Mouse (Mus musculus) gastrocnemius, adult 2 months (tissue): Measurements from ENCODE around the gene Parn. TPM values are rescaled to one million over a fixed set of nuclear protein-coding genes. Genes with fewer than 3 reads are reported as not detected.

ENCODE experiments used
- DNase-seq: peaks from one replicate; pipeline ENCODE4 v3.0.0; 2022
- H3K27ac ChIP-seq: fragments of 200-600 bp; 2 replicates; pipeline ENCODE4 v1.8.1; 2022; ENCODE audit warnings: mild to moderate bottlenecking
- H3K4me3 ChIP-seq: fragments of 200-600 bp; 2 replicates; pipeline ENCODE4 v1.8.1; 2022; ENCODE audit warnings: mild to moderate bottlenecking, moderate library complexity
- CTCF ChIP-seq: fragments of 200-600 bp; IDR thresholded peaks from 2 replicates; pipeline ENCODE4 v1.8.1; 2022; ENCODE audit warnings: antibody characterized with exemption, mild to moderate bottlenecking, moderate library complexity
- intact Hi-C: fragments of 180-260 bp; cut with DNase I; formaldehyde crosslinking; loops from one replicate; pipeline ENCODE4 v1.15.1; 2025
- total RNA-seq, 2 experiments: library from RNA; stranded (reverse); gene quantifications; 2 replicates each; pipeline ENCODE4 v1.2.3; 2021

Gene Parn
- total RNA-seq, 2 experiments from 2014 or later: 7.8 to 7.9 TPM

DNA sequence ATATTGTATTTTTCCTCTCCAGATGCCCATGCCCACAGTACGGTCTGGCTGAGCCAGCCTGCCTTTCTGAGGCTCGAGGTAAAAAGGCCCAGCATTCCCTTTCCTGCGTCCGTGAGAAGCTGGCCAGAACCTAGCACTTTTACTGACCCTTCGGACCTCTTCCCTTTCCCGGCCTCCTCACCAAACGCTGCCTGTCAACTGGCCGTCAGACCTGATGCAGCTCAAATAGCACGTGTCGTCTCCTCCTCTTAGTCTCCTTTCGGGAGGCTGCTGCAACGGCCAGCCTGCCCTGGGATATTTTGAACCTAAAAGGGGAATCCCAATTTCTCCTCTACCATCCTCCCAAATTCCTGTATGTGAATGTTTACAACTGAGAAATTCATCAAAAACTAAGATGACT is 132.1 kb downstream of the Parn start:
- no peak overlapping the region for H3K4me3 ChIP-seq
- DNase-seq: no peak
- intact Hi-C loops: no loop called here
- no peak overlapping the region for H3K27ac ChIP-seq
- no peak for TF ChIP-seq CTCF

- intact Hi-C loops: loop anchor here (1.0 to 5.0 kb wide), 3 partner anchors 48 to 94 kb away; no protein-coding TSS in a partner anchor
- Histone ChIP-seq H3K4me3 (no peak overlapping the region), H3K27ac (peak overlapping the region; percentile 73)
- peak; percentile 82 for TF ChIP-seq CTCF
- peak; percentile 45 for DNase-seq
These were observed 135.1 kb downstream of the Parn start for GRCm38 (mm10) chr16:13532840-13533239.

GRCm38 (mm10) chr16:13531279-13531678 is 136.7 kb downstream of the Parn start:
- peak; percentile 57 for TF ChIP-seq CTCF
- intact Hi-C loops: loop anchor here (5.0 kb wide), 1 partner anchor 84 kb away; no protein-coding TSS in a partner anchor
- DNase-seq: no peak
- H3K4me3 ChIP-seq: no peak overlapping the region
- no peak overlapping the region for H3K27ac ChIP-seq

DNA sequence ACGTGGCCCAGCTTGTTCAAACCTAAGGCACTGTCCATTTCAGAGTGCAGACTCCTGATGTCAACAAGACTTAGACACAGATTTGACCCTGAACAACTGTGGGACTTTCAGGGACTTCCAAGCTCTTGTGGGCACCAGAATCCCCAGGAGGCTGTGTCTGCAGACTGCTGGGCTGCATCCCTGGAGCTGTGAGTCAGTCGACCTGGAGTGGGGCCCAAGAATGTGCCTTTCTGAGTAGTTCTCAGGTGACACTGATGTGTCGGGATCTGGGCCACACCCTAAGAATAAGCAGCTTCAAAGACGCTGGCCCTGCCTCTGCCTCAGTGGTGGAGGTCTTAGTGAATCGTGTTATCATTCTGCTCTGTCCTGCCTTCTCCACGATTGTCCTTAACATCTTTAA is 146.6 kb downstream of the Parn start:
- H3K4me3 ChIP-seq: no peak overlapping the region
- H3K27ac ChIP-seq: peak overlapping the region; percentile 92
- DNase-seq: peak; percentile 91
- intact Hi-C loops: loop anchor here (5.0 kb wide), 1 partner anchor 64 kb away; no protein-coding TSS in a partner anchor
- TF ChIP-seq CTCF: no peak

GRCm38 (mm10) chr16:13520301-13520700 is 147.7 kb downstream of the Parn start:
- intact Hi-C loops: loop anchor here (5.0 kb wide), 1 partner anchor 63 kb away; no protein-coding TSS in a partner anchor
- TF ChIP-seq CTCF: no peak
- Histone ChIP-seq H3K4me3 (peak overlapping the region; percentile 68), H3K27ac (peak overlapping the region; percentile 92)
- DNase-seq: peak; percentile 55

DNA sequence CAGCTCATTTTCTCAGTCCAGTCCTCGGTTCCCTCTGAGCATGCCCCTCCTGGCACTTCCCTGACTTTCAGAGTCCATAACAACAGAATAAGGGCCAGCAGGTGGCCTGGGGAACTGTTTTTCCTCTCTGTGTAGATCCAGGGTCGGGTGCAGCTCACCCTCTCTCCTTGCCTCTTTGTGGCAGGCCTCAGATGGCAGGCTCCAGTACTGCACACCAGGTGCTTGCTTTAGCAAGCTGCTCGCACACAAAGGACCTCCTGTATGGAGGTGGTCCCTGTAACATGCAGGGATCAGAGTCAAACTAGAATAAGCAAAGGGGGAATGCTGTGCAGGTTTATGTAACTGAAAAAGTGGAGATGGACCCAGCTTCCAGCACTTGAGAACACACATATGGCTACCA is 151.8 kb downstream of the Parn start:
- intact Hi-C loops: no loop called here
- no peak for TF ChIP-seq CTCF
- no peak overlapping the region for H3K4me3 ChIP-seq
- no peak overlapping the region for H3K27ac ChIP-seq
- no peak for DNase-seq

- intact Hi-C loops: no loop called here
- no peak overlapping the region for H3K27ac ChIP-seq
- TF ChIP-seq CTCF: no peak
- DNase-seq: no peak
- no peak overlapping the region for H3K4me3 ChIP-seq
These were observed 152.4 kb downstream of the Parn start for GRCm38 (mm10) chr16:13515524-13515923.

- DNase-seq: peak; percentile 84
- no peak overlapping the region for H3K4me3 ChIP-seq
- intact Hi-C loops: no loop called here
- no peak for TF ChIP-seq CTCF
- peak overlapping the region; percentile 91 for H3K27ac ChIP-seq
These were observed 162.9 kb downstream of the Parn start for GRCm38 (mm10) chr16:13505055-13505454.

- DNase-seq: no peak
- Histone ChIP-seq H3K27ac (peak overlapping the region; percentile 91), H3K4me3 (no peak overlapping the region)
- intact Hi-C loops: no loop called here
- TF ChIP-seq CTCF: no peak
These were observed 163.5 kb downstream of the Parn start for GRCm38 (mm10) chr16:13504476-13504875.

GRCm38 (mm10) chr16:13498923-13499322 is 169.0 kb downstream of the Parn start:
- DNase-seq: no peak
- intact Hi-C loops: no loop called here
- no peak for TF ChIP-seq CTCF
- no peak overlapping the region for H3K27ac ChIP-seq
- no peak overlapping the region for H3K4me3 ChIP-seq

DNA sequence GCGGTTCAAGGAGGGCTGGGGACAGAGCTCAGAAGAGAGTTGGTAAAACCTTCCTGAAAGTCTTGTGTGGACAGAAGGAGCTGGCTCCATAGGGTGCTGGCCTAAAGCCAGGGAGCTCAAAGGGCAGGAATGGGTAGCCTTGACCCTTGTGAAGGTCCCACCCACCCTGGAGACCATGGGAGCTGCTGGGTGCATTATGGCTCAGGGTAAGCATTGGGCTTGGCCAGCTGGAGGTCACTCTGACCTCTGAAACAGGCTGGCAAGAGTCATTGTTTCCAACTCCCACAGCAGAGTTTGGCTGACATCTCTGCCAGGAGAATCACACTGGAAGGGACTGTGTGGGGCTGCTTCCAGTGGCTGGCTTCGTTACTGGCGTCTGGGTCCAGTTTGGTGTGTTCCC is 174.0 kb downstream of the Parn start:
- H3K4me3 ChIP-seq: no peak overlapping the region
- H3K27ac ChIP-seq: peak overlapping the region; percentile 73
- no peak for TF ChIP-seq CTCF
- DNase-seq: peak; percentile 72
- intact Hi-C loops: no loop called here

DNA sequence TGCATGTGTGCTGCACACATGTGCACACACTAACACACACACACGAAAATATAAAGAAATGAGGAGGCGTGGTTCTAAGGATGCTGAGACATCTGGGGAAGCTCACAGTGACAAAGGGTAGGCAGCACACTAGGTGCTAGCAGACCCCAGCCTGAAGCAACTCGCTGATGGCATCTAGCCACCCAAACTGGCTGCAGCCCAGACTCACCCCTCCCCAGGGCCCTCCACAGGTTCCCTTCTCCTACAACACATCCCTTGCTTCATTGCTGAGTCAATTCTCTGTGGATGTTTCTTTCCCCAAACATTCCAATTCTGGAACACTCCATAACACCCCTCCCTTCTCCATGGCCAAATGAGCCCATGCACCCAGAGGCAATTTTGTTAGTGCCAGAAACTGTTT is 175.0 kb downstream of the Parn start:
- Histone ChIP-seq H3K27ac (peak overlapping the region; percentile 73), H3K4me3 (no peak overlapping the region)
- intact Hi-C loops: no loop called here
- no peak for DNase-seq
- no peak for TF ChIP-seq CTCF

- TF ChIP-seq CTCF: no peak
- no peak overlapping the region for H3K27ac ChIP-seq
- DNase-seq: no peak
- intact Hi-C loops: no loop called here
- no peak overlapping the region for H3K4me3 ChIP-seq
These were observed 176.2 kb downstream of the Parn start for GRCm38 (mm10) chr16:13491776-13492175.

Other genes starting within 250 kb of the Parn start
- 10 to 100 TPM; 34.6 to 36.4 TPM for gene Bfar, start 3.7 kb upstream of the Parn start, total RNA-seq
- 1 to 10 TPM; 2.3 to 2.6 TPM for gene 3110001I22Rik, start 3.8 kb upstream of the Parn start, total RNA-seq
- gene Pla2g10, start 62.8 kb upstream of the Parn start, total RNA-seq: not detected
- gene Rrn3, start 112.5 kb upstream of the Parn start, total RNA-seq: 10 to 100 TPM; 37.0 to 37.3 TPM
- 10 to 100 TPM; 42.8 to 44.8 TPM for gene Ntan1, start 150.7 kb upstream of the Parn start, total RNA-seq
- 10 to 100 TPM; 48.1 to 53.4 TPM for gene Pdxdc1, start 235.0 kb upstream of the Parn start, total RNA-seq
- 1 to 10 TPM in 1 of 2 experiments, under 1 TPM in 1; 0.92 to 1.1 TPM for gene Mpv17l, start 235.0 kb upstream of the Parn start, total RNA-seq